Mouse (Mus musculus) lung, adult 10 weeks (tissue): ENCODE measurements around the gene E130308A19Rik. TPM values are rescaled to one million over a fixed set of nuclear protein-coding genes. Genes with fewer than 3 reads are reported as not detected.

Experiments used
- polyA plus RNA-seq: library from polyadenylated mRNA; stranded (reverse); fragments of 350-450 nt; fragmentation: Illumina TruSeq; extraction: RNeasy Lipid Tissue Mini Kit (QIAGEN cat#74804); gene quantifications from one replicate; pipeline ENCODE4 v1.2.3, GENCODE M21; 2014; ENCODE audit warnings: low read depth, low replicate concordance; ENCODE audit not compliant: insufficient read depth

Gene E130308A19Rik
- polyA plus RNA-seq: 2.1 TPM

DNA sequence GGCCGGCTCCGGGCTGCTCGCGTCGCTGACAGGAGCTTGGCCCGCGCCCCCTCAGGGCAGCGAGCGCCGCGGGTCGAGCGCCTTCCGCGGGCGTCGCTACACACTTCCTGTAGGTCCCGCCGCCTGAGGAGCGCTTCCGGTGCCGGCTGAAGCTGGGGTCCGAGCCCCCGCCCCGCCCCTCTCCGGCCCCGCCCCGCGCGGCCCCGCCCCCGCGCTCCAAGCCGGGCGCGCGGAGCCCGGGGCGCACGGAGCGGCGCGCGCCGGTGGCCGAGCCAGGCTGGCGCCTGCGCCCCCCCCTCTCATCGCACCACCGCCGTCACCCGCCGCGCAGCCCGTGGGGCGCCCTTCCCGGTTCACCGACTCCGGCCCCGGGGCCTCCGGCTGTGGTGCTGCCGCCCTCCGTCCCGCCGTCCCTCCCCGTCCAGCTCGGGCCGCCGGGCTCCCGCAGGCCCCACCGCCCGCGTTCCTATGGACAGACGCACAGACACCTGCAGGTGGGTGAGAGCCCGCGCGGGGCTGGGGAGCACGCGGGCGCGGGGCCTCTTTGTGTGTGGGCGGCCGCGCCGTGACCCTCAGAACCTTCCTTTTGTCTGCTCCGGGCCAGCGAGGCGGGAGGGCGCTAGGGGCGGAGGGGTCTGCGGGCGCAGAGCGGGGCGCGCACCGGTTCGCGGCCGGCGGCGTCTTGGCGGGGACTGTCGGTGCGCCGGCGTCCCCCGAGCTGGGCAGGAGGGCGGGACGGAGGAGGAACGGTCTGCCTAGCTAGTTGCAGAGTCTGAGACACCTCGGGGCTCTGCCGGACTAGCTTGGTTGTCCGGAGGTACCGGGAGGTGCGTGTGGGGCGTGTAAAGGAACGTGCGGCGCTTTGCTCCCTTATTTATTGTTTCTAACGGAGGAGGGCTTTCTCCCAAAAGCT, at the start of gene E130308A19Rik:
Gene E130308A19Rik, plus strand, starts transcription at position 214 of the 913 bp plus-strand sequence.

GRCm38 (mm10) chr4:59581314-59582185, 44.5 kb upstream of the E130308A19Rik start, which contains the start of gene Hsdl2:
TSS of gene Hsdl2 (plus strand) at chr4:59581563.

DNA sequence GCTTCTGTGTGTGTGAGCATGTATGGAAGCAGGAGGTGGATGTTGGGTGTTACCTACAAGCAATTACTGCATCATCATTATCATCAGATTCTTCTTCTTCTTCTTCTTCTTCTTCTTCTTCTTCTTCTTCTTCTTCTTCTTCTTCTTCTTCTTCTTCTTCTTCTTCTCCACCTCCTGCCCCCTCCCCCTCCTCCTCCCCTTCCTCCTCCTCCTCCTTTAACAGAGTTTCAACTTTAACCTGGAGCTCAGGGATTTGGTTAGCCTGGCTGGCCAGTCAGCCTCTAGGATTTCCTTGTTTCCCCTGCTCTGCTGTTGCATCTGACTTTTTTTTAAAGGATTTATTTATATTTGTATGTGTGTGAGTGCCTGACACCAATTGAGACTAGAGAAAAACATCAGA, 175.5 kb downstream of the E130308A19Rik start, which contains the start of gene Inip:
Gene Inip, minus strand, starts transcription at position 101 of the 400 bp plus-strand sequence.

DNA sequence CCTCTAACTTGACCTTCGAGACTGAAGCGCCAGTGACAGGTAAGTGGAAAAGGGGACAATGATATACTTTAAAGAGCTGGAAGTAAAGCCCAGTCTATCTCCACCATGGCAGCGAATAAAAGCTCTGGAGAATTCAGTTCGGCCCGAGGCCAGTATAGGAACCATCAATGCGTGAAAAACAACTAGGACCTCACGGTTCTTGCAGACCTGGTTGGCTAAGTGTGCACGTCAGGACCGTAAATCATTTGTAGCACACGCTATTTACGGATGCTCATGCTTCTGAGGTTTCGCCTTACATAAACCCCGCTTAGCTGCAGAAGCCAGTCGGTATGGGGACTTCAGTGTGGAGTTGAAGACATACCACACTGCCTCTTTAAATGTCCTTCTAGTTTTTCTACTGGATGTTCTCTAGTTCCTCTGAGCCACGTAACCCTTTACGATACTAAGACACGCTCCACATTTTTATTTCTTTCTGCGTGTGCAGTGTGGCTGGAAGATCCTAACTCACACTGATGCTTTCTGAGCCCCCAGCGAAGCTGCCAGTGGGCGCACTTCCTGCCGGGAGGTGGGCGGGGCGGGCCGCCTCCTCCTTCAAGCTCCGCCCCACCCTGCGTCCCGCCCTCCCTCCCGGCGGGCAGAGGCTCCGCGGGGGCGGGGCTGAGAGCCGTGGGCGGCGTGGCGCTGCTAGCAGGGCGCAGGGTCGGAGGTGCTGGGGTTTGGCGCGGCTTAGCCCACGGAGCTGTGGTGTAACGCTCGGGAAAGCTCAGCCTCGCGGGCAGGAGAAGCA, 179.4 kb downstream of the E130308A19Rik start, which contains the start of gene Snx30:
Gene Snx30, plus strand, starts transcription at position 660 of the 787 bp plus-strand sequence.

Other genes with a start within 250 kb of the E130308A19Rik start
- gene Susd1, start 187.6 kb upstream of the E130308A19Rik start, polyA plus RNA-seq: 4.2 TPM
- 22.7 TPM for gene Ptbp3, start 76.8 kb upstream of the E130308A19Rik start, polyA plus RNA-seq
- 18.0 TPM for gene Hsdl2, start 44.6 kb upstream of the E130308A19Rik start, polyA plus RNA-seq
- 10.3 TPM for gene Inip, start 175.4 kb downstream of the E130308A19Rik start, polyA plus RNA-seq
- gene Snx30, start 179.6 kb downstream of the E130308A19Rik start, polyA plus RNA-seq: 4.8 TPM